8 mouse cellular contexts compared by ENCODE assay signal in genomic region chr16:93683508-93684236, GRCm38 (mm10). TPM values are rescaled to one million over a fixed set of nuclear protein-coding genes. Genes with fewer than 3 reads are reported as not detected.
A peak's percentile ranks its signal among the peaks of the same experiment; 100 is the strongest.
DNase-seq lines count a peak whose midpoint lies in the region; ATAC-seq lines count a peak whose summit lies in the region.

No protein-coding gene starts in this region.

- DNase-seq in 3T3-L1 (ENCODE audit: low read depth, low spot score) = peak; percentile 46
- peak; percentile 32 to 33 for DNase-seq in B cell, adult 2 months
- peak; percentile 52 for DNase-seq in embryo, embryonic 10 days (ENCODE audit: low spot score)
- DNase-seq in gastrocnemius, postnatal 4 days (ENCODE audit: low spot score in 2 of 2) = peak; percentile 25 to 48
- DNase-seq in induced T-regulatory cell, adult 2 months (ENCODE audit: low read depth) = peak; percentile 29
- peak; percentile 27 for DNase-seq in retina, embryonic 14.5 days (ENCODE audit: low spot score)
- no peak for DNase-seq in c-Kit-positive CD71-positive TER-119-positive erythroid progenitor cells, embryonic 14.5 days (ENCODE audit: low spot score)

- WGBS in lung, embryonic 16.5 days = under 1% methylated on average over 53 of the region's 53 CpGs

- H3K27me3 ChIP-seq in lung, embryonic 16.5 days (ENCODE audit: control insufficient read depth, insufficient read depth, low read depth, low read length) = peaks cover 24% of the 10 kb centered on the region

- H3K9ac ChIP-seq in lung, embryonic 16.5 days (ENCODE audit: low read length) = peak overlapping the region; percentile 68

- no peaks in the 10 kb centered on the region for H3K9me3 ChIP-seq in lung, embryonic 16.5 days (ENCODE audit: control insufficient read depth, low read length)

- H3K36me3 ChIP-seq in lung, embryonic 16.5 days (ENCODE audit: control insufficient read depth, insufficient read depth, low read length) = no peaks in the 10 kb centered on the region

- H3K4me2 ChIP-seq in lung, embryonic 16.5 days (ENCODE audit: low read depth, low read length) = peak overlapping the region; percentile 99

- no peak overlapping the region for H3K27ac ChIP-seq in lung, embryonic 16.5 days (ENCODE audit: low read length)

- H3K4me1 ChIP-seq in lung, embryonic 16.5 days (replicated peaks; ENCODE audit: control insufficient read depth, insufficient read depth, low read length) = peaks cover 17% of the 10 kb centered on the region

- peak overlapping the region; percentile 64 for H3K4me3 ChIP-seq in lung, embryonic 16.5 days (ENCODE audit: low read length)

- peak; percentile 45 for ATAC-seq in lung, embryonic 16.5 days (ENCODE audit: low read depth)

RNA-seq across cellular contexts. Expression of gene Cbr3, which starts 0.7 kb away (rescaled TPM):
- total RNA-seq in gastrocnemius, postnatal 4 days (2021) = 1 to 10 TPM; 6.8 to 7.9 TPM
- polyA plus RNA-seq in lung, embryonic 16.5 days (2015; fragmentation: Nextera tagmentation; extraction: Ambion mirVana) = 9.0 and 9.9 TPM in 2 replicates

RNA-seq across cellular contexts. Expression of gene Dop1b, which starts 28.0 kb away (rescaled TPM):
- total RNA-seq in gastrocnemius, postnatal 4 days (2021) = 10 to 100 TPM; 32.0 to 35.0 TPM
- polyA plus RNA-seq in lung, embryonic 16.5 days (2015; fragmentation: Nextera tagmentation; extraction: Ambion mirVana) = 17.2 and 19.3 TPM in 2 replicates

RNA-seq across cellular contexts. Expression of gene Gm5678, which starts 55.8 kb away (rescaled TPM):
- total RNA-seq in gastrocnemius, postnatal 4 days (2021) = 1 to 10 TPM; 1.3 to 2.0 TPM
- not detected in 2 replicates for polyA plus RNA-seq in lung, embryonic 16.5 days (2015; fragmentation: Nextera tagmentation; extraction: Ambion mirVana)
